Mouse (Mus musculus): ENCODE results near the gene Bloc1s1. TPM values are rescaled to one million over a fixed set of nuclear protein-coding genes. Genes with fewer than 3 reads are reported as not detected.
A peak's percentile ranks its signal among the peaks of the same experiment; 100 is the strongest.

Bloc1s1 gene
- polyA plus RNA-seq, 1 experiment from 2014 or later, result 210 TPM

GRCm38 (mm10) chr10:128929638-128930378 is 6.0 kb upstream of the Bloc1s1 start:
- H3K36me3 ChIP-seq, result no peaks in the 10 kb centered on the region
- no peak overlapping the region for H3K4me2 ChIP-seq (replicated peaks)
- H3K27ac ChIP-seq, result no peak overlapping the region
- no peak for ATAC-seq (ENCODE audit: insufficient number of reproducible peaks, insufficient read depth, low FRiP score, low TSS enrichment)
- no peak overlapping the region for H3K9ac ChIP-seq
- H3K27me3 ChIP-seq, result peaks cover 54% of the 10 kb centered on the region
- H3K4me3 ChIP-seq, result no peak overlapping the region
- H3K9me3 ChIP-seq, result no peaks in the 10 kb centered on the region
- 73% methylated on average over 7 of the region's 7 CpGs for WGBS
- peaks cover 5% of the 10 kb centered on the region; the same call in 1 of the 2 replicates for H3K4me1 ChIP-seq

GRCm38 (mm10) chr10:128928356-128928755 is 4.5 kb upstream of the Bloc1s1 start:
- Histone ChIP-seq H3K9me3 (no peaks in the 10 kb centered on the region), H3K4me3 (no peak overlapping the region), H3K9ac (no peak overlapping the region), H3K27ac (no peak overlapping the region), H3K27me3 (peaks cover 40% of the 10 kb centered on the region), H3K4me2 (replicated peaks) (no peak overlapping the region), H3K4me1 (peaks cover 6% of the 10 kb centered on the region; the same call in 1 of the 2 replicates), H3K36me3 (no peaks in the 10 kb centered on the region)
- no peak for ATAC-seq (ENCODE audit: insufficient number of reproducible peaks, insufficient read depth, low FRiP score, low TSS enrichment)
- WGBS, result 34% methylated on average over 4 of the region's 4 CpGs

- WGBS, result under 1% methylated on average over 42 of the region's 42 CpGs
- peaks cover 35% of the 10 kb centered on the region for H3K4me1 ChIP-seq
These were observed 683 bp downstream of the Bloc1s1 start for GRCm38 (mm10) chr10:128923013-128923691.

GRCm38 (mm10) chr10:128922822-128923012 is 1.1 kb downstream of the Bloc1s1 start, which contains the start of gene Rdh5:
Rdh5 (minus strand) TSS chr10:128922888.
- 24% methylated on average over 1 of the region's 1 CpGs for WGBS
- H3K4me2 ChIP-seq (replicated peaks), result peak within 1 kb of the TSS; percentile 57
- ATAC-seq (ENCODE audit: insufficient number of reproducible peaks, insufficient read depth, low FRiP score, low TSS enrichment), result no peak
- H3K4me3 ChIP-seq, result peak within 1 kb of the TSS; percentile 79
- H3K9ac ChIP-seq, result peak within 1 kb of the TSS; percentile 71
- H3K4me1 ChIP-seq, result peaks cover 35% of the 10 kb centered on the region
- peaks cover 9% of the 10 kb centered on the region for H3K36me3 ChIP-seq
- no peaks in the 10 kb centered on the region for H3K9me3 ChIP-seq
- H3K27ac ChIP-seq, result peak within 1 kb of the TSS; percentile 77
- H3K27me3 ChIP-seq, result 0 out of 2 replicates have a peak, but pooled peaks cover 4% of the 10 kb centered on the region

More at GRCm38 (mm10) chr10:128923013-128923691, 683 bp downstream of the Bloc1s1 start:
- ATAC-seq (ENCODE audit: insufficient number of reproducible peaks, insufficient read depth, low FRiP score, low TSS enrichment), result peak; percentile 86
- Histone ChIP-seq H3K9ac (peak overlapping the region; percentile 71), H3K27me3 (peaks cover 9% of the 10 kb centered on the region; the same call in 1 of the 2 replicates), H3K9me3 (no peaks in the 10 kb centered on the region), H3K4me3 (peak overlapping the region; percentile 79), H3K4me2 (replicated peaks) (peak overlapping the region; percentile 57), H3K27ac (peak overlapping the region; percentile 77), H3K36me3 (peaks cover 5% of the 10 kb centered on the region)

- peaks cover 15% of the 10 kb centered on the region for H3K36me3 ChIP-seq
- H3K4me2 ChIP-seq (replicated peaks), result peak overlapping the region; percentile 57
- no peak overlapping the region for H3K27ac ChIP-seq
- 73% methylated on average over 16 of the region's 16 CpGs for WGBS
- no peaks in the 10 kb centered on the region for H3K27me3 ChIP-seq
- no peaks in the 10 kb centered on the region for H3K9me3 ChIP-seq
- peak overlapping the region; percentile 71 for H3K9ac ChIP-seq
- ATAC-seq (ENCODE audit: insufficient number of reproducible peaks, insufficient read depth, low FRiP score, low TSS enrichment), result no peak
- H3K4me3 ChIP-seq, result peak overlapping the region; percentile 79
- H3K4me1 ChIP-seq, result peaks cover 35% of the 10 kb centered on the region
These were observed 1.7 kb downstream of the Bloc1s1 start for GRCm38 (mm10) chr10:128921883-128922821.

GRCm38 (mm10) chr10:128921251-128921650 is 2.6 kb downstream of the Bloc1s1 start:
- Histone ChIP-seq H3K4me3 (no peak overlapping the region), H3K4me1 (peaks cover 35% of the 10 kb centered on the region), H3K27ac (0 out of 2 replicates have a peak overlapping the region, but pooled peaks have one; percentile 69), H3K36me3 (peaks cover 24% of the 10 kb centered on the region), H3K9me3 (no peaks in the 10 kb centered on the region), H3K27me3 (no peaks in the 10 kb centered on the region), H3K4me2 (replicated peaks) (0 out of 2 replicates have a peak overlapping the region, but pooled peaks have one; percentile 0), H3K9ac (peak overlapping the region; percentile 0; the same call in 1 of the 2 replicates)
- WGBS, result 68% methylated on average over 1 of the region's 1 CpGs
- no peak for ATAC-seq (ENCODE audit: insufficient number of reproducible peaks, insufficient read depth, low FRiP score, low TSS enrichment)

GRCm38 (mm10) chr10:128920736-128921161 is 3.1 kb downstream of the Bloc1s1 start:
- Histone ChIP-seq H3K27me3 (no peaks in the 10 kb centered on the region), H3K4me3 (no peak overlapping the region), H3K4me1 (peaks cover 35% of the 10 kb centered on the region), H3K4me2 (replicated peaks) (no peak overlapping the region), H3K27ac (peak overlapping the region; percentile 69; the same call in 1 of the 2 replicates), H3K9me3 (no peaks in the 10 kb centered on the region), H3K9ac (no peak overlapping the region), H3K36me3 (peaks cover 27% of the 10 kb centered on the region)
- no peak for ATAC-seq (ENCODE audit: insufficient number of reproducible peaks, insufficient read depth, low FRiP score, low TSS enrichment)
- 33% methylated on average over 3 of the region's 3 CpGs for WGBS

GRCm38 (mm10) chr10:128919966-128920365 is 3.9 kb downstream of the Bloc1s1 start:
- Histone ChIP-seq H3K9ac (no peak overlapping the region), H3K27me3 (no peaks in the 10 kb centered on the region), H3K36me3 (peaks cover 33% of the 10 kb centered on the region), H3K9me3 (no peaks in the 10 kb centered on the region), H3K4me2 (replicated peaks) (no peak overlapping the region), H3K4me1 (peaks cover 35% of the 10 kb centered on the region), H3K27ac (no peak overlapping the region), H3K4me3 (no peak overlapping the region)
- ATAC-seq (ENCODE audit: insufficient number of reproducible peaks, insufficient read depth, low FRiP score, low TSS enrichment), result no peak
- WGBS, result 75% methylated on average over 7 of the region's 7 CpGs

GRCm38 (mm10) chr10:128919203-128919631 is 4.6 kb downstream of the Bloc1s1 start:
- Histone ChIP-seq H3K4me2 (replicated peaks) (no peak overlapping the region), H3K4me3 (no peak overlapping the region), H3K27me3 (no peaks in the 10 kb centered on the region), H3K27ac (no peak overlapping the region; the same call in 1 of the 2 replicates), H3K36me3 (peaks cover 40% of the 10 kb centered on the region), H3K9ac (no peak overlapping the region), H3K9me3 (no peaks in the 10 kb centered on the region), H3K4me1 (peaks cover 35% of the 10 kb centered on the region)
- no peak for ATAC-seq (ENCODE audit: insufficient number of reproducible peaks, insufficient read depth, low FRiP score, low TSS enrichment)
- 19% methylated on average over 6 of the region's 6 CpGs for WGBS

- 81% methylated on average over 7 of the region's 7 CpGs for WGBS
- H3K9ac ChIP-seq, result no peak overlapping the region
- H3K27ac ChIP-seq, result no peak overlapping the region
- no peak for ATAC-seq (ENCODE audit: insufficient number of reproducible peaks, insufficient read depth, low FRiP score, low TSS enrichment)
- H3K4me2 ChIP-seq (replicated peaks), result no peak overlapping the region
- H3K36me3 ChIP-seq, result peaks cover 48% of the 10 kb centered on the region
- H3K4me1 ChIP-seq, result peaks cover 31% of the 10 kb centered on the region
- H3K27me3 ChIP-seq, result no peaks in the 10 kb centered on the region
- no peaks in the 10 kb centered on the region for H3K9me3 ChIP-seq
- H3K4me3 ChIP-seq, result no peak overlapping the region
These were observed 5.6 kb downstream of the Bloc1s1 start for GRCm38 (mm10) chr10:128918246-128918645.

GRCm38 (mm10) chr10:128917400-128917799 is 6.4 kb downstream of the Bloc1s1 start:
- H3K36me3 ChIP-seq, result peaks cover 54% of the 10 kb centered on the region
- WGBS, result 90% methylated on average over 6 of the region's 6 CpGs

More at GRCm38 (mm10) chr10:128917400-128917799, 6.4 kb downstream of the Bloc1s1 start:
- no peak for ATAC-seq (ENCODE audit: insufficient number of reproducible peaks, insufficient read depth, low FRiP score, low TSS enrichment)
- H3K27me3 ChIP-seq, result no peaks in the 10 kb centered on the region
- no peak overlapping the region for H3K4me2 ChIP-seq (replicated peaks)
- H3K9ac ChIP-seq, result no peak overlapping the region
- H3K9me3 ChIP-seq, result no peaks in the 10 kb centered on the region
- no peak overlapping the region for H3K27ac ChIP-seq
- H3K4me1 ChIP-seq, result peaks cover 32% of the 10 kb centered on the region
- H3K4me3 ChIP-seq, result no peak overlapping the region

Measured in embryonic facial prominence, embryonic 12.5 days (tissue).